Mouse (Mus musculus) hindbrain, embryonic 14.5 days (tissue): Measurements from ENCODE around the gene Hpgd. TPM values are rescaled to one million over a fixed set of nuclear protein-coding genes. Genes with fewer than 3 reads are reported as not detected.
"Not testable (repeated sequence)": the region's sequence is repeated elsewhere in the genome, so short reads cannot be mapped to it uniquely, and the experiment has no call there.

Experiments
- ATAC-seq: fragments of 200-750 bp; cut with Nextera tagmentation; 2 replicates; pipeline ENCODE4 v1.8.0; 2017; ENCODE audit warnings: moderate number of reproducible peaks, mild to moderate bottlenecking, moderate TSS enrichment, moderate library complexity; ENCODE audit not compliant: low FRiP score
- DNase-seq: peaks from one replicate; pipeline ENCODE4 v3.0.0-alpha.2; 2015; ENCODE audit warnings: low spot score
- H3K27ac ChIP-seq: fragments of 300-500 bp; sonication (generic); 2 replicates; pipeline ENCODE4 v1.5.1; 2014; ENCODE audit warnings: mild to moderate bottlenecking, moderate library complexity
- H3K27me3 ChIP-seq: fragments of 300-500 bp; sonication (generic); 2 replicates; pipeline ENCODE4 v1.6.1; 2014; ENCODE audit warnings: mild to moderate bottlenecking, low read length, mixed read lengths; ENCODE audit not compliant: control insufficient read depth, insufficient read depth
- H3K36me3 ChIP-seq: fragments of 300-500 bp; sonication (generic); replicated peaks from 2 replicates; pipeline ENCODE4 v1.6.1; 2014; ENCODE audit not compliant: control insufficient read depth, insufficient read depth
- H3K4me1 ChIP-seq: fragments of 300-500 bp; sonication (generic); replicated peaks from 2 replicates; pipeline ENCODE4 v1.6.1; 2014; ENCODE audit warnings: antibody characterized with exemption, low read length, mixed read lengths; ENCODE audit not compliant: control insufficient read depth, insufficient read depth
- H3K4me2 ChIP-seq: fragments of 300-500 bp; sonication (generic); replicated peaks from 2 replicates; pipeline ENCODE4 v1.6.1; 2014; ENCODE audit warnings: mild to moderate bottlenecking, moderate library complexity
- H3K4me3 ChIP-seq: fragments of 300-500 bp; sonication (generic); replicated peaks from 2 replicates; pipeline ENCODE4 v1.5.1; 2014; ENCODE audit warnings: mild to moderate bottlenecking, low read length
- H3K9ac ChIP-seq: fragments of 300-500 bp; sonication (generic); 2 replicates; pipeline ENCODE4 v1.6.1; 2014
- H3K9me3 ChIP-seq: fragments of 300-500 bp; sonication (generic); 2 replicates; pipeline ENCODE4 v1.6.1; 2016; ENCODE audit warnings: low read length; ENCODE audit not compliant: control insufficient read depth
- WGBS: fragments of 180-500 bp; shearing (Covaris S2); extraction: QIAGEN DNeasy Blood & Tissue Kit; methylation state at CpG from one replicate; pipeline ENCODE4 v1.1.7; 2014; 5-methylcytosine and 5-hydroxymethylcytosine counted together
- polyA plus RNA-seq: library from polyadenylated mRNA; unstranded; fragments of >200 nt; fragmentation: Nextera tagmentation; extraction: Ambion mirVana; gene quantifications from 2 replicates; pipeline ENCODE4 v1.2.1, GENCODE M21; 2014

Hpgd gene
- 10.4 and 14.1 TPM in 2 replicates for polyA plus RNA-seq

DNA sequence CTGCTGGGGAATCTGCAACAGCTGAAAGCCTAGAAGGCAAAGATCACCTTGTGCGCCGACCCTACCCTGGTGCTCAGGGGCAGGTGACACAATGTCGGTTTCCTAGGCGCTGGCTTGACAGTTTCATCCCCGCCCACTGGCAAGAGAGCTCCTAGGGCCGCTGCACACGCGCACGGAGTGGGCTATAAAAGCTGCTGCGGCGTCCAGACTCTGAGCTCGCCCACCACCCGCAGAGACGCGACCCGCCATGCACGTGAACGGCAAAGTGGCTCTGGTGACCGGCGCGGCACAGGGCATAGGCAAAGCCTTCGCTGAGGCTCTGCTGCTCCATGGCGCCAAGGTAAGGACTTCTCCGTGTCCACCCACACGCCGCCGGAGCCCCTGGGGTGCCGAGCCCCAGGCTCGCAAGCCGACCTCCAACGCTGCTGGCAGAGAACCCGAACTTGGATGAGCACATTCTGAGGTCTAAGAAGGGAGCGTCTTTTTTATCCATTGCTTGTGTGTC, at the start of gene Hpgd:
TSS of gene Hpgd (plus strand) at position 213 of the 505 bp plus-strand sequence.
- H3K9ac ChIP-seq, result peak within 1 kb of the TSS; percentile 64
- peak within 1 kb of the TSS; percentile 51 for H3K4me3 ChIP-seq
- H3K36me3 ChIP-seq, result no peaks in the 10 kb centered on the region
- DNase-seq (peak; percentile 53), ATAC-seq (peak; percentile 79)
- peaks cover 12% of the 10 kb centered on the region; the same call in 1 of the 2 replicates for H3K4me1 ChIP-seq
- under 1% methylated on average over 33 of the region's 33 CpGs for WGBS
- H3K27ac ChIP-seq, result no peak within 1 kb of the TSS
- peak within 1 kb of the TSS; percentile 77 for H3K4me2 ChIP-seq
- no peaks in the 10 kb centered on the region for H3K9me3 ChIP-seq
- H3K27me3 ChIP-seq, result peaks cover 12% of the 10 kb centered on the region; the same call in 1 of the 2 replicates

DNA sequence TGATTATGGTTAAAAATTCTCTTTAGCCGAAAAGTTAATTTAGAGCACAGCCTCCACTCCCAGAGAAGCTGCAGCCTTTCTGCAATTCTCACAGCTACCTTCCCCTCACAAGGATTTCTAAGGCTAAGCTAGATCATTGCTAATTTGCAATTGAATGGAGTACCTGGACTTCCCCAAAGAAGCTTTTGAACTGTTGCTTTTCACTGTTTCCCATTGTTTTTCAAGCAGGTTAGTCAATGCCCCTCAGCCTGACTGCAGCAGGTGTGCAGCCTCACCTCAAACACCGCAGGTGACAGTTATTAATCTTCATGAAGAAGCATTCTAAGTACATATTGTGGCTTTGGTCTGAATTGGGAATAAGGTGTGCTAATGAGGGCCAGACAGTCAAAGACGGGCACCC, 42.7 kb upstream of the Hpgd start:
- not testable (repeated sequence) for H3K27me3 ChIP-seq, H3K27ac ChIP-seq, H3K9ac ChIP-seq, H3K4me2 ChIP-seq, DNase-seq, H3K9me3 ChIP-seq, H3K4me3 ChIP-seq, H3K36me3 ChIP-seq, ATAC-seq, H3K4me1 ChIP-seq
- WGBS, result 68% methylated on average over 3 of the region's 3 CpGs

DNA sequence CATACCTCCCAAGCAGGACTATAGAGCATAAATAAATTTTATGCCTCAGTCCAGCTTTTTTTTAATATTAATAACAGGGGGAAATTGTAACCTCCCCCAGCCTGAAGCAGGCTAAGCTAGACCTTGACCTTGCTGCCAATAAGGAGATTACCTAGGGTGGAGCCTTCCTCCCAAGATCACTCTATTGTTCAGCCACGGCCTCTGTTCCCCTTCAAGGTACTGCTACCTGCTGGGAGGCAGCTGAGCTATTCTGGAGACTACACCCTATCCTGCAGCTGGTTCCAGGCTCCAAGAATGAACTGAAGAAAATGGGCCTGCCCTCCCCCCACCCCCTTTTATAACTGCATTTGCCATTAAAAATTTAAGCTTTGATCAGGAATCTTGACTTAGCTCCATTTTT, 42.1 kb upstream of the Hpgd start:
- Histone ChIP-seq H3K36me3 (no peaks in the 10 kb centered on the region), H3K27ac (no peak overlapping the region), H3K9ac (no peak overlapping the region), H3K4me1 (no peaks in the 10 kb centered on the region), H3K4me2 (no peak overlapping the region), H3K27me3 (no peaks in the 10 kb centered on the region), H3K9me3 (no peaks in the 10 kb centered on the region), H3K4me3 (no peak overlapping the region)
- 21% methylated on average over 1 of the region's 1 CpGs for WGBS
- ATAC-seq (no peak), DNase-seq (no peak)

DNA sequence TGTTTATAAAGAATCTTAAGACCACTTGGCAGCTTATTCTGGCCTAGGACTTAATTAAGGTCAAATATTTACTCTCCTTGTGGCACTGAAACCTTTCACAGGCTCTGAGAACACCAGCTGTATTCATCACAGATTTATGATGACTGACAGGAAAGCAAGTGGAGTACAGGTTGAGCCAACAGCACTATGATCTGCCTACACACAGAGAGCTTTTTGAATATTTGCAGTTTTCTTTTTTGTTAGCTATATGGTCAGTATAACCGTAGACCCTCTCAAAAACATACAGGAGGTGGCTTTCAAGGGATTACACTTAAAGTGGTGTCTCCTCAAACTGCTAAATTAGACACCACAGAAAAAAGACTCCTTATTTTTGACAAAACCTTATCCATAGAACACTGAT, 33.2 kb upstream of the Hpgd start:
- H3K9me3 ChIP-seq, result no peaks in the 10 kb centered on the region
- no peaks in the 10 kb centered on the region for H3K27me3 ChIP-seq
- no peak overlapping the region for H3K27ac ChIP-seq
- no peak for ATAC-seq
- no peak overlapping the region for H3K9ac ChIP-seq
- WGBS, result 97% methylated on average over 1 of the region's 1 CpGs
- no peaks in the 10 kb centered on the region for H3K36me3 ChIP-seq
- H3K4me3 ChIP-seq, result no peak overlapping the region
- no peaks in the 10 kb centered on the region for H3K4me1 ChIP-seq
- H3K4me2 ChIP-seq, result no peak overlapping the region
- no peak for DNase-seq

DNA sequence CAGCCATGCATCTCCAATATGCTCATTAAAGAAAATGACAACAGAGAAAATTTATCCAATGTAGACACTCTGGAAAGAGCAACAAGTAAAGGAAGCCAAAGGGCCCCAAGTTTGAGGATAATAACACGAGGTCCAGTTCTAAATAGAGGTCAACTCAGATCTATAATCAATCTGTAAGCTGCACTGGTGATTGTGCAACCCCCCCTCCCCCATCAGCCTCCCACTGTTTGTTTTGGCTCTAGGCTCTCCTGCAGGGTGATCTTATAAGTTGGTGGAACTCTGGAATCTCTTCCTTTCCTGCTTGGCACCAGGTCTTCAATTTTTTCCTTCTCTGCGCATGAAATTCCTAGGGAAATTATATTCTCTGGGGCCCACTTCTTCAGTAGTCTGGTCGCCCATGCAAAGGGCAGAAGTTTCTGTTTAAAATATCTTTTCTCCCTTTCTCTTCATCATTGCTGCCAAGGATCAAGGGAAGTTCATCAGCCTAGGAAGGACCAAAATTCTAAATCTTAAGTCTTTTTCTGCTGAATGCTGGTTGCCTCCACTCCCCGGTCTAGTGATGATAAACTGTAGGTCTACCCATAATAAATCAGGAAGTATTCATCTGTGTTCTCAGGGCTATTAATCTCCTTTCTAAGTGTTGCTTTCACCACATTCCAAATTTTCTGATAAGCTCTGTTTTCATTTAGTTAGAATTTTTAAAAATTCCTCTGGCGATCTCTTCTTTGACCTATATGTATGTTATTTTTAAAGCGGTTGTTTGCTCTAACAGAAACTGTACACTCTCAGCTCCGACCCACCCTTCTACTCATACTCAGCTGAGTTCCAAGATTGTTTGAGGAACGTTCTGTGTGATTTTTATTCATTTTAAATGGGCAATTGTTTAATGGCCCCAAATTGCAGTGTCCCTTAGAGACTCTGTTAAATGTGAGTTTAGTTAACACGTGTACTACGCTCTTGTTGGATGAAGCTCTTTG, 24.4 kb upstream of the Hpgd start:
- no peaks in the 10 kb centered on the region for H3K4me1 ChIP-seq
- WGBS, result 84% methylated on average over 10 of the region's 10 CpGs
- ATAC-seq (no peak), DNase-seq (no peak)
- no peaks in the 10 kb centered on the region for H3K36me3 ChIP-seq
- H3K4me2 ChIP-seq, result no peak overlapping the region
- no peaks in the 10 kb centered on the region for H3K9me3 ChIP-seq
- no peak overlapping the region for H3K9ac ChIP-seq
- no peak overlapping the region for H3K27ac ChIP-seq
- H3K4me3 ChIP-seq, result no peak overlapping the region
- no peaks in the 10 kb centered on the region for H3K27me3 ChIP-seq

DNA sequence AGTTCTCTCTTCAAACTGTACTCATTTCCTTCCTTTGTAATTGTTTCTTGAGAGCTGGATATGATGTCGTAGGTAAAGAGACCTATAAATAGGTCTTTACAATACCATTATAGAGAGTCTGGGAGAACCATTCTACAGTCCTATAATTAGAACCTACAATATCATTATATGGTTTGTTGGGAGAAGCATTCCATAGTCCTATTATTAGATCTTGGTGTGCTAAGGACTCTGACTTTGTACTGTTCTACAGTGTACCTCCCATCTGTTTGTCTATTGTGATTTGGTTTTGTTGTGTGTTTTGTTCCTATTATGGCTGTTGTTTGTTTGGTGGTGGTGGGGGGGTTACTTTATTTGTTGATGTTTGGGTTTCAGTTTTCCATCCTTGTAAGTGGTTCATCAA, 21.5 kb upstream of the Hpgd start:
- no peak overlapping the region for H3K4me2 ChIP-seq
- ATAC-seq (no peak), DNase-seq (no peak)
- no peaks in the 10 kb centered on the region for H3K36me3 ChIP-seq
- 82% methylated on average over 1 of the region's 1 CpGs for WGBS
- H3K9me3 ChIP-seq, result no peaks in the 10 kb centered on the region
- no peak overlapping the region for H3K9ac ChIP-seq
- H3K4me3 ChIP-seq, result no peak overlapping the region
- H3K4me1 ChIP-seq, result no peaks in the 10 kb centered on the region
- H3K27ac ChIP-seq, result no peak overlapping the region
- no peaks in the 10 kb centered on the region for H3K27me3 ChIP-seq

DNA sequence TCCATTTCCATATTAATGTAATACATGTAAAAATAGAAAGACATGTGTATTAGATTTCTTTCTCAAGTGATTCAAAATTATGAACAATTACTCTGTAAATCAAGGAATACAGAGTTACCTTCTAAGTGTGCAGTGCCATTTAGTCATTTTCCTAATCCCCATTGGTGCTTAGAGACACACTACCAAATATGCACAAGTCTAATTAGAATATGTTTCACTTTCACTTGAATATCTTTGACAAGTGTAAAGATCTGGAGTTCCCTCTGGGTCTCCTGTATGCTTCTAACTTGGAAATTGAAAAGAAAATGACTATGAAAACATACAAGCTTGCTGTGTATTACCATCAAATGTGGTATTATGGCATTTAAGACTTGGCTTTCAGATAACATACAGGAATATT, 19.1 kb upstream of the Hpgd start:
- Histone ChIP-seq H3K27ac (no peak overlapping the region), H3K36me3 (no peaks in the 10 kb centered on the region), H3K4me2 (no peak overlapping the region), H3K27me3 (no peaks in the 10 kb centered on the region), H3K9ac (no peak overlapping the region), H3K4me1 (no peaks in the 10 kb centered on the region), H3K4me3 (no peak overlapping the region), H3K9me3 (no peaks in the 10 kb centered on the region)
- DNase-seq, result no peak
- ATAC-seq, result no peak

DNA sequence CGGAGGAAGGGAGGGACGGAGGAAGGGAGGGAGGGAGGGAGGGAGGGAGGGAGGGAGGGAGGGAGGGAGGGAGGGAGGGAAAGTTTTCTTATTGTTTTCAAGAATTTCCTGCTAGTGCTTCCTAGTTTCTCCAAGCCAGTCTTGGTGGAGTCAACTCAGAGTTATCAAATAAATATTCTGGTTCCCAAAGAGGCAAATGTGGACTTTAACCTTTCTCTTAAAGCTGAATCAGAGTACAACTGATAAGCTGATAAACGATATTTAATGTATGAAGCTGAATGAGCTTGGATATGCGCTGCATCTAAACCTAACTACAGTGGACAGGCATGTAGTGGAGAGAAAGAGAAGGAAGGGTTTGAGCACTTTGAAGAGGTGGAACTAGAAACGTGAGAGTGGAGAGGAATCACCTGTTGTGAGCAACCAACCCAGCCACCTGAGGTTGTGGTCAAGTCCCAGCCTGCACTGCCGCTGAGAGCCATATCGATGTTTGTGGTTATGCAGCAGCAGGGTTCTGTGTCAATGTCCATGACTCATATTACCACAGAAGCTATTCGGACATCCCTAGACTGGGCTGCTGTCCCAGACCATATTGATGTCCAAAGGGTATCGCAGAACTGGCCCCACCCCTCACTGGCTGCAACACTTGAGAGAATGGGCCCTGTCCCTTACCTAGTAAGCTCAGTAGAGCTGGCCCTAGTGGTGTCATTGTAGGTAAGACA, 16.4 kb upstream of the Hpgd start:
- H3K4me1 ChIP-seq, result no peaks in the 10 kb centered on the region
- no peak overlapping the region for H3K4me3 ChIP-seq
- no peak overlapping the region for H3K4me2 ChIP-seq
- H3K36me3 ChIP-seq, result no peaks in the 10 kb centered on the region
- H3K27ac ChIP-seq, result no peak overlapping the region
- no peak for DNase-seq
- WGBS, result 93% methylated on average over 7 of the region's 9 CpGs
- no peak overlapping the region for H3K9ac ChIP-seq
- ATAC-seq, result peak; percentile 27; the same call in 1 of the 2 replicates
- H3K27me3 ChIP-seq, result no peaks in the 10 kb centered on the region
- H3K9me3 ChIP-seq, result no peaks in the 10 kb centered on the region

DNA sequence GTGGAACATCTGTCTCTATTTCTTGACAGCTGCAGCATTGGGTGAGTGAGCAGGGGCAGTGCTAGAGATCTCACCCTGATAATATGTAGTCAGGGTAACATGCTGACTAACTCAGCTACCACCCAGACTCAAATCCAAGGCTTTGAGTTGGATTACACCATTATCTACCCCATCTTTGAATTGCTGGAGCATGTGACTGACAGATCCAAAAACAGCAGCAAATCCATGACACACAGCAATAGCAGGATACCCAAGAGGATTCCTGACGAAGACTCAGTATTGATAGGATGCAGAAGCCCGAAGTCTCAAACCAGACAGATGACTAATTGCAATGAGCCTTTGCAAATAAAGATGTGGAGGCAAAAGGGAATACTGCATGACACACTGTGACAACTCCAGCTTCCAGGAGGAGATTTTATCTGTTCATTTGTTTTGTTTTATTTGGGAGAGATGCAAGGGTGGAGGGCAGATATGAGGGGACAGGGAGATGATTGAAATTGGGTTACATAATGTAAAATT, 15.8 kb upstream of the Hpgd start:
- no peaks in the 10 kb centered on the region for H3K9me3 ChIP-seq
- no peak overlapping the region for H3K4me3 ChIP-seq
- WGBS, result 82% methylated on average over 2 of the region's 2 CpGs
- no peaks in the 10 kb centered on the region for H3K36me3 ChIP-seq
- ATAC-seq, result no peak
- H3K27me3 ChIP-seq, result no peaks in the 10 kb centered on the region
- H3K4me2 ChIP-seq, result no peak overlapping the region
- no peak for DNase-seq
- H3K4me1 ChIP-seq, result no peaks in the 10 kb centered on the region
- no peak overlapping the region for H3K9ac ChIP-seq
- H3K27ac ChIP-seq, result no peak overlapping the region
